Mouse (Mus musculus) layer of hippocampus, adult 9-11 months (tissue): ENCODE measurements around the gene Cyp17a1.

ENCODE experiments used
- DNase-seq: peaks from one replicate; pipeline ENCODE4 v3.0.0; 2022

Gene Cyp17a1

GRCm38 (mm10) chr19:46669802-46670201 lies 3.2 kb downstream of the Cyp17a1 start:
- no peak for DNase-seq

GRCm38 (mm10) chr19:46668263-46668662 lies 4.7 kb downstream of the Cyp17a1 start:
- DNase-seq: no peak

GRCm38 (mm10) chr19:46667300-46667699 lies 5.7 kb downstream of the Cyp17a1 start:
- no peak for DNase-seq

GRCm38 (mm10) chr19:46665474-46665873 lies 7.5 kb downstream of the Cyp17a1 start:
- no peak for DNase-seq

- no peak for DNase-seq
These were observed 10.2 kb downstream of the Cyp17a1 start for GRCm38 (mm10) chr19:46662784-46663183.

- no peak for DNase-seq
These were observed 10.8 kb downstream of the Cyp17a1 start for GRCm38 (mm10) chr19:46662214-46662613.

- DNase-seq: no peak
These were observed 11.5 kb downstream of the Cyp17a1 start for GRCm38 (mm10) chr19:46661511-46661910.

- no peak for DNase-seq
These were observed 14.1 kb downstream of the Cyp17a1 start for GRCm38 (mm10) chr19:46658851-46659250.

GRCm38 (mm10) chr19:46658348-46658747 lies 14.6 kb downstream of the Cyp17a1 start:
- DNase-seq: no peak

- no peak for DNase-seq
These were observed 15.5 kb downstream of the Cyp17a1 start for GRCm38 (mm10) chr19:46657339-46658020.

- no peak for DNase-seq
These were observed 16.7 kb downstream of the Cyp17a1 start for GRCm38 (mm10) chr19:46656151-46656840.

- DNase-seq: no peak
These were observed 17.3 kb downstream of the Cyp17a1 start for GRCm38 (mm10) chr19:46655626-46656025.

- no peak for DNase-seq
These were observed 19.2 kb downstream of the Cyp17a1 start for GRCm38 (mm10) chr19:46653616-46654235.

GRCm38 (mm10) chr19:46653188-46653587 lies 19.8 kb downstream of the Cyp17a1 start:
- no peak for DNase-seq

GRCm38 (mm10) chr19:46648565-46648964 lies 24.4 kb downstream of the Cyp17a1 start:
- no peak for DNase-seq

GRCm38 (mm10) chr19:46647850-46648249 lies 25.1 kb downstream of the Cyp17a1 start:
- no peak for DNase-seq

GRCm38 (mm10) chr19:46647254-46647653 lies 25.7 kb downstream of the Cyp17a1 start:
- DNase-seq: no peak

GRCm38 (mm10) chr19:46646041-46646481 lies 26.9 kb downstream of the Cyp17a1 start:
- DNase-seq: no peak

- DNase-seq: no peak
These were observed 28.0 kb downstream of the Cyp17a1 start for GRCm38 (mm10) chr19:46644793-46645602.

GRCm38 (mm10) chr19:46644343-46644792 lies 28.6 kb downstream of the Cyp17a1 start:
- DNase-seq: no peak

- DNase-seq: no peak
These were observed 29.7 kb downstream of the Cyp17a1 start for GRCm38 (mm10) chr19:46643236-46643635.

- DNase-seq: no peak
These were observed 30.7 kb downstream of the Cyp17a1 start for GRCm38 (mm10) chr19:46642136-46642753.
